Mouse (Mus musculus) telencephalon, adult 2 months (tissue): ENCODE measurements around the gene Prn.

Experiments used
- DNase-seq: peaks from one replicate; pipeline ENCODE4 v3.0.0-alpha.2; 2011; ENCODE audit warnings: low read depth, low spot score

The Prn gene

GRCm38 (mm10) chr2:131948916-131949639 lies 39.3 kb downstream of the Prn start:
- no peak for DNase-seq

DNA sequence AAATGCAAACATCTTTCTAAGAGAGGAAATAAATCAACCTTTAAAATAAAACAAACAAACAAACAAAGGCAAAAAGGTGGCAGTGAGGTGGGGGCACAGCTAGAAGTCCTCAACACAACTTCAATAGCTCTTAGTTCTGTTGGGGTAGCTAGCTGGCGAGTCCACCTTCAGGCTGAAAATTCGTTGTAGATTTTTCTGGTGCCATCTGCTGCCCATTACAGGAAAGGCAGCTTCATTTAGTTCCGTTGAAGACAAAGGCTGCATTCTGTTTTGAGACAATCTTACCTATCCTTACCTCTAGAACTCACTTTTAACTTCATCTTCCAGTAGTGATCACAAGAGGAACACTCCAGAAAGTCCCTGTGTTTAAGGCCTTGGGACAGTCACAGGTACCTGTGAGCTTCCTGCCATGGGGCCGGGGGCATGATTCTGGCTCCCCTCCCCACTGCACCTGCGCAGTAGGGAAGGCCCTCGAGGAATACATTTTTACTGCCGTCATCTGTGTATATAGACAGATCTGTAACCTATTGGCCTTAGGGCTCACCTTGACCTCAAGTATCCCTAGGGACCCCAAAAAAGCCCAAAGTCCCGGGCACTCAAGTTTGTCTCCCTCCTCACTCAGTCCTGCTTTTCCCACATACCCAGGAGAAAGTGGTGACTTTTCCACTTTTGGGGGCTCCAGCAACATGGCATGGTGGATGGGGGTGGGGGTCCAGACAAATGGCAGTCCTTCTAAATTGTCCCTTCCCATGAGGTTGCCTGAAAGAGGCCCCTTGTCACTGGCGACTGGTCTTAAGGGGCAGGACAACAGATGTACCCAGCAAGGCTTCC lies 40.2 kb downstream of the Prn start:
- DNase-seq, result no peak

GRCm38 (mm10) chr2:131950598-131951095 lies 40.9 kb downstream of the Prn start, which contains the start of gene Prnd:
Prnd (plus strand) TSS chr2:131950861.
- no peak for DNase-seq

DNA sequence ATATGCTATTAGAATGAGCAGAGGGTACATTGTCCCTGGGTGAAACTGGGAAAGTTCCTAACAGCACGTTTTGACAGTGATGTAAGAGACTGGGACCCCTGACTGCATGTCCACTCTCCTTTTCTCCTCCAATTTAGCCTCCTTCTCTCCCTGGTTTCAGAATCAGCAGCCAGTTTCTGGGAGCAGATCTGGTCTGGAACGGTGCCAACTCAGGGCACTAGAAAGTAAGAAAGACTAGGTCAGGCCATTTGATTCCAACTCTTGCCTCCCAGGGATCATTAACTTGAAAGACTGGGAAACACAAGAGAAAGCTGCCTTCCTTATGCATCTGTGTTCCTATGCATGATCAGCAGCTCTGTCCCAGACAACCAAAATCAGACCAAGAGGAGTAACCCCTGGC lies 42.7 kb downstream of the Prn start:
- DNase-seq, result no peak

- DNase-seq, result no peak
These were observed 43.3 kb downstream of the Prn start for GRCm38 (mm10) chr2:131952961-131953538.

- DNase-seq, result no peak
These were observed 44.0 kb downstream of the Prn start for GRCm38 (mm10) chr2:131953711-131954110.

- DNase-seq, result no peak
These were observed 45.1 kb downstream of the Prn start for GRCm38 (mm10) chr2:131954835-131955234.

DNA sequence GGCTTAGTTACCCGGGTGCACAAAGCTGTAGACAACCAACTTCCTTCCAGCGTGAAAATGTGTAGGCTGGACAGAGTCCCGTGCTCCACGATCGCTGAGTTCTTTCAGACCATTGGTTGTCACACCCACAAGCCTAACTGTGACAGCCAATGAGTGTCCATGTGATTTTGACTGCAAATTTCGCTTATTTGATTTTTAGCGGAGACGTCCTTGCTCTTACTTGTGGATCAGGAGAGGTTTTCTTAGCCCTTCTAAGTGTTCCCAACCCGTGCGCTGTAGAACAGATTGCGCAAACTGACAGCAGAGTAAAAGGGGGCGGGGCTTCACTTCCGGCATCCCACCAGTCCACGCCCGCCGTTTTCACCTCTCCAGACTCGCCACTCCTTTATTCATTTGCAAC lies 45.5 kb downstream of the Prn start:
- DNase-seq, result no peak

DNA sequence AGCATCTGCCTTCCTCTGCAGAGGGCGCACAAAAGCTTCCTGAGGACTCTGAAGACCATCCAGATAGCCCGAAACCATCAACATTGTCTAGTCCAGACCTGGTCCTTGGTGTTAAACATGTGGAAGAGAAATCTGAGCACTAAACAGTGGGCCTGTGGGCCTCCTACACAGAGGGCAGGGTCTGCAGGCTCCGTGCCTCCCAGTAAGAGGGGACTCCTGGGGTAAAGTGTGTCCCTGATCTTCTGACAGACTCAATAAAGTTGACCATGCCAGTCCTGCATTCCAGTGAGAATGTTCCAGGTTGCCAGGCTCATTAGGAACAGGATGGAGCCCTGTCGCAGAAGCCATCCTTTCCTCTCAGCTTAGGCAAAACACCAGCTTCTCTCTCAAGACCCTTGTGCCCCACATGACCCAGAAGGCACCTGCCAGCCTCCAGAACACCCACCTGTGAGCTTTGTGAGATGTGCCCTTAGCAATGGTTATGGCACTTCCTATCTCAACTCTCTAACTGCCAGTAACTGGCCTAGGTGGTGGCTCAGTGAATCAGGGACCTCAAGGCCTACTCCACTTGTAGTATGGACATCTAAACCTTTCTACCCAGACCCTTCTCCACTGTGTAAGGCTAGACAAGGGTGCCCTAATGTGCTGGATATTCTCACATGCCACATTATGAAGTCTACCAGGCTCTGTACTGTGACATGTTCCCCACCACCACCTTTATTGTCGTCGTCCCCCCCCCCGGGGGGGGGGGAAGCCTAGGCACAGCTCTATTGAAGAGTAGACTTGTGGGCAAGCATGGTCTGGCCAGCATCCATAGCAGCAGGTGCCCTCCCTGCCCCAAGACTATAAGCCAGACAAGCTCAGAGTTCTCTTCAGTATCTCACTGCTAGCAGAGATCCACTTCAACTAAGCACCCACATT lies 46.8 kb downstream of the Prn start:
- no peak for DNase-seq

DNA sequence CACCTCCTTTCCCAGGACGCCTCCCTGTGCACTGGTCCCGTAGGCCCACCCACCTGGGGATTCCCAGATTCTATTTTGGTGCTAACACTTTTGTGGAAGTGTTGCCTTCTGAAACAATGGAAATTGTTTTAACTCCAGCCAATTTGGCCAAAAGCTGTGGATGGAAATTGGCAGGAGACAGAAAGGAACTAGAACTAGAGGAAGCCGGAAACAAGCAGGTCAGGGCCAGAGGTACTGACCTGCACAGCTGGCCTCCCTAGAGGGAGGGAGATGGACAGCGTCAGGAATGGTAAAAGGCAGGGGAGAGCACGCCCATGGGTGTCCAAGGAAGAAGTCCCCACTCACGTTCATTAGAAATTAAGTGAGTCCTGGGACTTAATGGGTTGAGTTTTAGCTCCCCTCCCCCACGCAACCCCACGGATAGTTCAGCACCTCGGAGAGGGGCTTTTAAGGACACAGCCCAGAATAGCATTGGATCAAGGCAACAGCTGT lies 48.0 kb downstream of the Prn start:
- no peak for DNase-seq

GRCm38 (mm10) chr2:131961671-131962070 lies 51.9 kb downstream of the Prn start:
- DNase-seq, result no peak

- no peak for DNase-seq
These were observed 60.8 kb downstream of the Prn start for GRCm38 (mm10) chr2:131970597-131970996.

DNA sequence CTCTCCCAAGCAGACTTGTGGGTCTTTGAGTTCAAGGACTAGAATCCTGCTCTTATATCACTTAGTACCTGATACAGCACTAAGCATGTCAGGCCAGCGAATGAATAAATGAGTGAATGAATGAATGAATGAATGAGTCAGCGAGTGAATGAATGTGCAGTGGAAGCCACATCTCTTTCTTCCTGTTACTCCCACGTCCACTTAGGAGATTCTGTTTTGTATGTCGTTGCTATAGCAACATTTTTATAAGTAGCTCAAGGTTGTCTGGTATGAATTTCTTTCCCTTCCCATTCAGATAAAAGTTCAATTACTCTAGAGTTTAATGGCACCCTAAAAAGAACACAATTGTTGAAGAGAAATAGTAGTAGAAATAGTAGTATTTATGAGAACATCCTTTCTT lies 61.3 kb downstream of the Prn start:
- DNase-seq, result peak; percentile 60

- no peak for DNase-seq
These were observed 66.9 kb downstream of the Prn start for GRCm38 (mm10) chr2:131976663-131977062.

DNA sequence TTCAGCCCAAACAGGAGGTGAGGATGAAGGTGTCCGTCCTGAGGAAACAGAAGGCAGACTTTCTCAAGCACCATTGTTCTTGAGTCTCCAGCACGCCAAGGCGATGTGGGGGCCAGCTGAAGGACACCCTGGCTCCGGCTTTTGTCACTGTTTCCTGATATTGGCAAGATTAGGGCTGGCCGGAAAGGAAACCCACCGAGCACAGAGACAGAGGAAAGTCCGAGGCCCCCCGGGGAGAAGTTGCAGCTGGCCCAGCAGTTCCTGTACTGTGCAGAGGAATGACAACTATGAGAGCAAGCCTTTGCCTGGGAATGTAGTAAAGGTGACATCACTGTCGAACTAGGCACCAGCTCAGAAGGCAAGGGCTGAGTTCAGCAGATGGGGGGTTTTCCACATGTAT lies 71.1 kb downstream of the Prn start:
- DNase-seq, result no peak

DNA sequence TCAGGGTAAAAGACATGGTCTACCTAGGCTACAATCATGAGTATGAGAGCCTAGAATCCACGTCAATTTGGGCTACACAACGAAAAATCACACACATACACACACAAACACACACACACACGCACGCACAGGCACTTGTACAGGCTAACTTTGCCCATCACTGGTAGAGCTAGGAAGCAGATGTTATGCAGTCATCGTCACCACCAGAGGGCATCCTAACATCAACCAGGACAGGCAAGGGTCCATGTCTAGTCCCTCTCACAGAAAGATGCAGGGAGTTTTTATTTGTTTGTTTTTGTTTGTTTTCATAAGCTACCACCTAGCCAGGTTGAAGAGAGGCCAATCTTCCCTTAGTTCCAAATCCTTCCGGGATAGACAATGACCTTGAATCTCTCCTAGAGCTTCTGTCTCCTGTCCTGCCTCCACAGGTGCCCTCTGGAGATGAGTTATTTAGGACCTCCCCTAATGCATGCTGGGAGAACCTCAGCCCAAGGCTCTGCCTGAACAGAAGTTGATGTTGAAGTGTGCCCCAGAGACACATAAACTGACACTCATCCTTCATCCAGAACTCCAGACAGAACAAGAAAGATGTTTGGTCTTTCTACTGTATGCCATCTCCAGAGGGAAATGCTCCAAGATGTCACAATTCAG lies 72.9 kb downstream of the Prn start:
- DNase-seq, result peak; percentile 49

DNA sequence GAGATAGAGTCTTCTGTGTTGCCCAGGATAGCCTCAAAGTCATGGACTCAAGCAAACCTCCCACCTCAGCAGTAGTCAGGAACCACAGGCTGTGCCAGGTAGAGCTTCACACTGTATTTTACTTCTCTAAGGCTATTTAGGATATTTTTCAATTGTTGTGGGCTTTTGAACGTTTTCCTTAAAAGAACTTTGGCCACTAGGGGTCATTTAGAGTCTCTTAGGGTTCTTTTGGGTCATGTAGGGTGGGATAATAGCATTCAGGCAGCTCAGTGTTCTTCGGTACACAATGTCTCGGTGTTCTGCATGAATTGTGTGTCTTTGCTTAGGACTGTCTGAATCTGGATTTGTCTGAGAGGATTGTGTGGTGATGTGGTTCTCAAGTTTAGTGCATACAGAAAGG lies 78.2 kb downstream of the Prn start:
- DNase-seq, result no peak

DNA sequence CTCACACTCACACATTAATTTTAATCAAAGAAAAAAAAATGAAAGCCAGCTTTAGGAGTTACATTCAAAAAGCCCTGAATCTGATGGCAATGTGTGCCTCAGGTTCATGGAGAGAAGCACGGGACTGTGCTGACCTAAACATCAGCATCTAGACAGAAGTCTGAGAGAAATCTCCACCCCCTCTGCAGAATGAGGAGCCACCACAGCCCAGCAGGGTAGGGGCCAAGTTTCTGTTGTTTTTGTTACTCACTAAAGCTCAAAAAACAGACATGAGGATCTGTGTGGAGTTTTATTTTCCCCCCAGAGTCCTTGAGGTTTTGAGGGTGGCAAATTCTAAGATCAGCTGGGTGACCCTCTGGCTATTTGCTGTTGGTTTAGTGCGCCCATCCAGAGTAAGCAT lies 78.8 kb downstream of the Prn start:
- no peak for DNase-seq

DNA sequence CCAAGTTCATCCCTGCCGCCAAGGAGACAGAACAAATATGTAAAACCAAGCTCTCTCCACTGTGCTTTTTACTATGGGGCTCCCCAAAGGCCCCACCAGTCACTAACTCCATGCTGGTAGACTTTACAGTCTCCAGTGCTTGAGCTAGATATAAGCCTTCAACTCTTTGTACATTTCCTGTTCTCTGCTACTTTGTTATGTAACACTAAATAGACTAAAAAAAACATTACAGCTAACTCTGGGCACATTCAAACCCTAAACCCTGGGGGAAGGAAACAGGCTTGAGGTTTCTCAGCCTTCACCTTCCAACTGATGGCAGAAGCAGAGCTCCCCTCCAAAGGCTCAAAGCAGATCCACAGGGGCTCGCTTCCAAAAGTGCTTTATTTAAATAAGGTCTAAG lies 82.7 kb downstream of the Prn start:
- peak; percentile 41 for DNase-seq

DNA sequence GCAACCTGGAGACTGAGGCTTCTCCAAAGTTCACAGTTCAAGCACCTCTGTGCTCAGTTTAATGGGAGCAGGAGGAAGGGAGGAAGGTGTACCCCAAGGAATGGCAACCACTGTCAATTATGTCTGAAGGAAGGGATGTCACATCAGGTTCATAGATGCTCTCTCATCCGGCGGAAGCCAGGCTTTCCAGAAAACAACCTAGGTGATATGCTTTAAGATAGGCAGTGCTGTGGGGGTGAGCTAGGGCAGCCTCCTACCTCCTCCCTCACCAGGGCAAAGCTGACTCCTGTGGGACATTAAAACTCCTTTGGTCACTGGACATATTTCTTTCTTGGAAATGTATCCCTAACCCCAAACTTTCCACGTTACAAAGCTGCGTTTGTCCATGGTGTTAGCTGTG lies 83.4 kb downstream of the Prn start:
- no peak for DNase-seq
